Mouse (Mus musculus): Measurements from ENCODE around the gene Txndc5. TPM values are rescaled to one million over a fixed set of nuclear protein-coding genes. Genes with fewer than 3 reads are reported as not detected.

Txndc5 gene
- total and polyA plus RNA-seq, 3 experiments: 29.7 to 39.5 (median 34.7) TPM

DNA sequence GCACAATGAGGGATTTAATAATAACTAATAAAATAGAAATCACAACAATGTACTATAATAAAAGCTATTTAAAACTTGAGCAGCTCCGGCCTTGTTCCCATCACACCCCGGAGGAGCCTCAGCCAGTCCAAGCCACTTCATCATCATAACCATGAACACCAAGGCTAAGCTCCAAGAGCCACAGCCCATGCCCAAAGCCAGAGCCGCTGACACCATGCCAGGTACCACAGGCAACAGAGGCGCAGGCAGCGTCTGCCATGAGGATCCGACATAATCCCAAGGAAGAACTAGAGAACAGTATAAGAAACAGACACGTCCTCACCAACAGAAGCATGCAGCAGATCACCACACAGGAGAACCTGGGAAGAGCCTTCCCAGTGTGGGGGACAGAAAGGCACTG, 14.7 kb downstream of the Txndc5 start:
- H3K4me3 ChIP-seq: no peak overlapping the region
- no peaks in the 10 kb centered on the region for H3K79me2 ChIP-seq (replicated peaks; ENCODE audit: control insufficient read depth, insufficient read depth, low read length)
- intact Hi-C loops (cut with DNase I): no loop called here
- DNase-seq: no peak
- H3K4me1 ChIP-seq (ENCODE audit: control insufficient read depth, insufficient read depth, low read length): no peaks in the 10 kb centered on the region
- WGBS: 90% methylated on average over 7 of the region's 7 CpGs
- TF ChIP-seq CTCF (IDR thresholded peaks at IDR 0.05): no peak
- no peak for TF ChIP-seq POLR2A (IDR thresholded peaks at IDR 0.05; ENCODE audit: insufficient read depth, low read depth, low read length)
- TF ChIP-seq EP300 (IDR thresholded peaks at IDR 0.05; ENCODE audit: insufficient read depth, low read depth, low read length): no peak
- no peaks in the 10 kb centered on the region for H3K27me3 ChIP-seq (ENCODE audit: control insufficient read depth, insufficient read depth, low read length)
- H3K27ac ChIP-seq: no peak overlapping the region
- H3K36me3 ChIP-seq (ENCODE audit: control insufficient read depth, insufficient read depth, low read length): no peaks in the 10 kb centered on the region
- no peak overlapping the region for H3K9ac ChIP-seq (ENCODE audit: low read depth, low read length)

DNA sequence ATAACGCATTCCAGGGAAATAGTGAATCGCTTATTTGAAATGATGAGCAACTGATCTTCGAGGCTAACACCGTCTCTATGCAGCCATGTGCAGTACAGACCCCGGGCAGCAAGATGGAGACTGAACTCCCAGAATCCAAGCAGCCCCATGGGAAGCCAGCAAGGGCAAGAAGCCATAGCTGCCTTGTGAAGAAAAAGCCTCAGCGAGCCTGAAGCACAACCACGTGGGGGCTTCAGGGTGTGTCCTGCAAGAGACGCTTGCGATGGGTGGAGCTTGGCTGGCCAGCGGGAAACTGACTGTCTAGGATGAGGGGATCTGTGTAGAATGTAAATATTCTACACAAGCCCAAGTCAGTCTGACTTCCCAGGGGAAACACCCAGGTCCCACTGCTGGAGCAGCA, 16.6 kb downstream of the Txndc5 start:
- Histone ChIP-seq H3K4me1 (ENCODE audit: control insufficient read depth, insufficient read depth, low read length) (no peaks in the 10 kb centered on the region), H3K27me3 (ENCODE audit: control insufficient read depth, insufficient read depth, low read length) (no peaks in the 10 kb centered on the region), H3K4me3 (no peak overlapping the region), H3K27ac (no peak overlapping the region), H3K79me2 (replicated peaks; ENCODE audit: control insufficient read depth, insufficient read depth, low read length) (no peaks in the 10 kb centered on the region), H3K36me3 (ENCODE audit: control insufficient read depth, insufficient read depth, low read length) (no peaks in the 10 kb centered on the region), H3K9ac (ENCODE audit: low read depth, low read length) (no peak overlapping the region)
- TF ChIP-seq EP300 (IDR thresholded peaks at IDR 0.05; ENCODE audit: insufficient read depth, low read depth, low read length): no peak
- TF ChIP-seq POLR2A (IDR thresholded peaks at IDR 0.05; ENCODE audit: insufficient read depth, low read depth, low read length): no peak
- no peak for TF ChIP-seq CTCF (IDR thresholded peaks at IDR 0.05)
- peak in 1 of 2 experiments; percentile 38 for DNase-seq
- intact Hi-C loops (cut with DNase I): no loop called here
- WGBS: 68% methylated on average over 10 of the region's 10 CpGs

DNA sequence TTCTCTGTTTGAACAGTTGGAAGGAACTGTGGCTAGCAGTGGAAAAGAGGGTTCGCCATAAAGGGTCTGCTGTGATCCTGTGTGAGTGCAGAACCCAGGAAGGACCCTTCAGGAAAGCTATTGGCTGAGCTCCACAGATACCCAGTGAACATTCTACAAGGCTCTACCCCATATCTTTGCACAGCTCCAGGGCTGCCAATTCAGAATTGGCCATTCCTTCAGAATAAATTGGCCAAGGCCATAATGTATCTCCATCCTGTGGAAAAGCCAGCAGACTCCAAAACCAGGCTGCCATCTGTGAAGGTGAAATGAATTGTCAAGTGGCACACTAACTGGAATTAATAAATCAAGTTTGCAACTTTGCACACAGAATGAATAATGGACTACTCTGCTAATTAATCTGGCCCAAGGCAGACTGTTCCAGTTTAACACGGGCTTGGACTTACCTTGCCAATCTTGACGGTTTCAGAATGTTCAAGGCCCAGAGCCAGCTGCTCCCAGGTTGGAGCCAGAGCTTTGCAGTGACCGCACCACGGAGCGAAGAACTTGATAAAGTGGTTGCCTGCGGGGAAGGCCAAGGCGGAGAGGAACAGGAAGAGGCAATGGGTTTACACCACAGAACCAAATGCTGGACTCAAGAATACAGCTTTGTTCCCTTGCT, 18.8 kb downstream of the Txndc5 start:
- TF ChIP-seq CTCF (IDR thresholded peaks at IDR 0.05): no peak
- TF ChIP-seq EP300 (IDR thresholded peaks at IDR 0.05; ENCODE audit: insufficient read depth, low read depth, low read length): no peak
- TF ChIP-seq POLR2A (IDR thresholded peaks at IDR 0.05; ENCODE audit: insufficient read depth, low read depth, low read length): no peak
- no peaks in the 10 kb centered on the region for H3K4me1 ChIP-seq (ENCODE audit: control insufficient read depth, insufficient read depth, low read length)
- intact Hi-C loops (cut with DNase I): loop anchor here (10.0 kb wide), 1 partner anchor 295 kb away; no protein-coding TSS in a partner anchor
- H3K79me2 ChIP-seq (replicated peaks; ENCODE audit: control insufficient read depth, insufficient read depth, low read length): no peaks in the 10 kb centered on the region
- no peaks in the 10 kb centered on the region for H3K36me3 ChIP-seq (ENCODE audit: control insufficient read depth, insufficient read depth, low read length)
- no peaks in the 10 kb centered on the region for H3K27me3 ChIP-seq (ENCODE audit: control insufficient read depth, insufficient read depth, low read length)
- DNase-seq: peak; percentile 36 to 37
- WGBS: 56% methylated on average over 8 of the region's 8 CpGs
- H3K4me3 ChIP-seq: no peak overlapping the region
- H3K27ac ChIP-seq: no peak overlapping the region
- H3K9ac ChIP-seq (ENCODE audit: low read depth, low read length): no peak overlapping the region

DNA sequence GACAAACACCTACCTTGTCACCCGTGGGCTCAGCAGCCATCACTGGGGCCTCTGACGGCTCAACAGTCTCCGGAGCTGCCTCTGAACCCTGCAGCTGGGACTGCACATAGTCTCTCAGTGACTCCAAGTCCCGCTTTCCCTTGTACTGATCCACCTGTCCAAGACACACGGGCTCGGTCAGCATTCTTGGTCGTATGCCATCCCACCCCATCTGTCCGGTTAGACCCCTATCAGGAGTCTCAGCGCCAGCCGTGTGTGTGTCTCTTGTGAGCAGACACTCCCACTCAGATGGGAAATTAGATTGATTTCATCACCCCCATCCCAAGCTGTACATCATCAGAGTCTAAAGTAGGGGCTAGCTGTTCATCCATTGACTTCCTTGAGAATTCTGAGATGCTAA, 21.7 kb downstream of the Txndc5 start:
- Histone ChIP-seq H3K4me3 (no peak overlapping the region), H3K36me3 (ENCODE audit: control insufficient read depth, insufficient read depth, low read length) (no peaks in the 10 kb centered on the region), H3K27me3 (ENCODE audit: control insufficient read depth, insufficient read depth, low read length) (no peaks in the 10 kb centered on the region), H3K79me2 (replicated peaks; ENCODE audit: control insufficient read depth, insufficient read depth, low read length) (no peaks in the 10 kb centered on the region), H3K27ac (no peak overlapping the region), H3K4me1 (ENCODE audit: control insufficient read depth, insufficient read depth, low read length) (no peaks in the 10 kb centered on the region; the same call in 1 of the 2 replicates), H3K9ac (ENCODE audit: low read depth, low read length) (no peak overlapping the region)
- DNase-seq: no peak
- intact Hi-C loops (cut with DNase I): loop anchor here (1.0 to 10.0 kb wide), 2 partner anchors 165 to 292 kb away; no protein-coding TSS in a partner anchor
- TF ChIP-seq EP300 (IDR thresholded peaks at IDR 0.05; ENCODE audit: insufficient read depth, low read depth, low read length) (no peak), POLR2A (IDR thresholded peaks at IDR 0.05; ENCODE audit: insufficient read depth, low read depth, low read length) (no peak), CTCF (IDR thresholded peaks at IDR 0.05) (no peak)
- WGBS: 82% methylated on average over 10 of the region's 10 CpGs

DNA sequence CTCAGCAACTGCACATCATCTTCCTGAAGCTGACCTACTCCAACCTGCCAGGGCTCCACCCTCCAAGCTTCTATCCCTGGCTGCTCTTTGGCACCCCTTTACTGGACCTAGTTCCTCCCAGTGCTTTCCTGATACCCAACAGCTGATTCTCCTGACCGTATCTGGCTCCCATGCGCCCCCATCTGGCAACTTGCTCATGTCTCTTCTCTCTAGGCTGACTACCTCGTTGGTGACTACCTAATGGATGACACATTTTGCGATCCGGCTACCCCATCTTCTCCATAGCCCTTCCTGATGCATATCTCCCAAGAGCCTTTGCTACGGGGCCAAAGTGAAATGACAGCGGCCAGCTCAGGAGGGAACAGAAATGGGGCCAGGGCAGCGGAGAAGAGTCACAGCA, 22.3 kb downstream of the Txndc5 start:
- Histone ChIP-seq H3K9ac (ENCODE audit: low read depth, low read length) (no peak overlapping the region), H3K4me1 (ENCODE audit: control insufficient read depth, insufficient read depth, low read length) (no peaks in the 10 kb centered on the region; the same call in 1 of the 2 replicates), H3K27ac (no peak overlapping the region), H3K79me2 (replicated peaks; ENCODE audit: control insufficient read depth, insufficient read depth, low read length) (no peaks in the 10 kb centered on the region), H3K36me3 (ENCODE audit: control insufficient read depth, insufficient read depth, low read length) (no peaks in the 10 kb centered on the region), H3K27me3 (ENCODE audit: control insufficient read depth, insufficient read depth, low read length) (no peaks in the 10 kb centered on the region), H3K4me3 (no peak overlapping the region)
- no peak for TF ChIP-seq POLR2A (IDR thresholded peaks at IDR 0.05; ENCODE audit: insufficient read depth, low read depth, low read length)
- no peak for TF ChIP-seq EP300 (IDR thresholded peaks at IDR 0.05; ENCODE audit: insufficient read depth, low read depth, low read length)
- peak; percentile 64 for TF ChIP-seq CTCF (IDR thresholded peaks at IDR 0.05)
- WGBS: 76% methylated on average over 8 of the region's 8 CpGs
- peak; percentile 45 to 63 for DNase-seq
- intact Hi-C loops (cut with DNase I): loop anchor here (10.0 kb wide), 1 partner anchor 292 kb away; no protein-coding TSS in a partner anchor

DNA sequence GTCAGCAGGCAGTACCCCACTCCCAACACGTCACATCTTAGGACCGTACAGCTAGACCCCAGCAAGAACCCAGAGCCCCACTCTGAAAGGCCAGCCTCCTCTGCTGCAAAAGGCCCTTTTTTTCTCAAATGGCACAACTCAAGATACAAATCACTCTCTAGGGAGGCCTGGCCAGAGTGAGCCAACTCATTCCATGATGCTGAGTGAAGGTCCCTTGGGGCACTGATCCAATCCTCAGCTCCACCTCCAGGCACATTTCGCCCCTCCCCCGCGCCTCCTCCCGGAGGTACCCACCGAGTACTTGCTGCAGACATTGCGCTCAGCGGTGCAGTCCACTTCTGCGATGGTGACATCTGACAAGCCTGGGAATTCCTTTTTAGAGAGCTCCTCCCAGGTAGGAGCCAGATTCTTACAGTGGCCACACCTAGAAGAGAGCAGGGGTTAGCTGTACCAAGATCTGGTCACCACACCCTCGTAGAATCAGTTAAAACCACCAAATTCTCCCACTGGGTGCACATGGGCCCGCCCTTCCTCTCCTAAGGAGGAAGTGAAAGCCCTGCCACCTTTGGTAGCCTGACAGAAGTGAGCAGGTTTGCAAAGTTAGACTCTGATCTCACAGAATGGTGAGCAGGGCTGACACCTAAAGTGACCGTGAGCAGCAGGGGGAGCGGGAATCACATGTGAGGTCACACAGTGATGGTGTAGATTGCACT, 25.3 kb downstream of the Txndc5 start:
- TF ChIP-seq CTCF (IDR thresholded peaks at IDR 0.05) (no peak), POLR2A (IDR thresholded peaks at IDR 0.05; ENCODE audit: insufficient read depth, low read depth, low read length) (no peak), EP300 (IDR thresholded peaks at IDR 0.05; ENCODE audit: insufficient read depth, low read depth, low read length) (no peak)
- no peaks in the 10 kb centered on the region for H3K79me2 ChIP-seq (replicated peaks; ENCODE audit: control insufficient read depth, insufficient read depth, low read length)
- no peak overlapping the region for H3K27ac ChIP-seq
- no peaks in the 10 kb centered on the region for H3K27me3 ChIP-seq (ENCODE audit: control insufficient read depth, insufficient read depth, low read length)
- H3K36me3 ChIP-seq (ENCODE audit: control insufficient read depth, insufficient read depth, low read length): no peaks in the 10 kb centered on the region
- peak in 1 of 2 experiments; percentile 53 for DNase-seq
- H3K4me3 ChIP-seq: no peak overlapping the region
- WGBS: 75% methylated on average over 14 of the region's 14 CpGs
- no peaks in the 10 kb centered on the region; the same call in 1 of the 2 replicates for H3K4me1 ChIP-seq (ENCODE audit: control insufficient read depth, insufficient read depth, low read length)
- no peak overlapping the region for H3K9ac ChIP-seq (ENCODE audit: low read depth, low read length)
- intact Hi-C loops (cut with DNase I): loop anchor here (10.0 kb wide), 1 partner anchor 288 kb away; no protein-coding TSS in a partner anchor

Data from heart, adult 2 months (tissue).